Mouse (Mus musculus): ENCODE data around the gene Vmn1r232.

The Vmn1r232 gene

DNA sequence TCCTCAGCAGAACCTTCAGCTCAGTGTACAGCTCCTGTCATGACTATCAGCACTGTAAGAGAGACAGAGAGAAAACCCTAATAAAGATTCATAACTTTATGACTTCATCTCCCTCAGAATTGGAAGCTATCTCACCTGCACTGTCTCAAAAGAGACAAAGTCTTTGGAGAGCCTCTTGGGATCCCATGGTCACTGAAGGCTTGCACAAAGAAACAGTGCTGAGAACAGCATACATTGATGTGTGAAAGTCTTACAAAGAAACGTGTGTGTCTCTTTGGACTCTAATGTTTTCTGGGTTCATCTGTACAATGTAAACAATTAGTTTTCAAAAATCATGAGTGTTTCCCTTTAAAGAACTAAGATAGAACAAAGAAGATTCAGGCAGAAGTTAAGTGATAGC lies at the start of gene Vmn1r232:
TSS of gene Vmn1r232 (minus strand) at position 101 of the 400 bp plus-strand sequence.
- in situ Hi-C loops (cut with MboI; ENCODE audit: unreplicated experiment in 2 of 2): no loop called here

DNA sequence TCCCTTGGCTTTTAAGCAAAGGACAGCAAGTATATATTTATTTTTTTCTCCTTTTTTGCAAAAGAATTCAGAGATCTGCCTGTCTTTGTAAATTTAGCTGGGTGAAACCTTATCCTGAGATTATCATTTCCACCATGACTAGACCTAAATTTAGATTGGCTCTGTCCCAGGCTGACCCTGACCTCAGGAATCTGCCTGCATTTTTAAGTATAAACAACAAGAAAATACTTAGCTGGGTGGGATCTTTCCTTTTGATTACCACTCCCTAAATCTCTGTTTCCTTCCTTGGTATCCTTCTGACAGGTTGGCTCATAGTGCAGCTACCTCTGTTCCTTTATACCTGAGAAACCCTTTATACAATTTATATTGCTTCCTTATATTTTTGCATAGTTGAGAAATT lies 47.2 kb upstream of the Vmn1r232 start:
- in situ Hi-C loops (cut with MboI; ENCODE audit: unreplicated experiment in 2 of 2): loop anchor here (25.0 kb wide), 2 partner anchors 471 to 1396 kb away; partner anchors contain the start of genes Zfp758 (in 1 of the 2) and Zfp944 (in 1 of the 2)

- in situ Hi-C loops (cut with MboI; ENCODE audit: unreplicated experiment in 2 of 2): loop anchor here (25.0 kb wide), 2 partner anchors 472 to 1397 kb away; partner anchors contain the start of genes Zfp758 (in 1 of the 2) and Zfp944 (in 1 of the 2)
Measured at GRCm38 (mm10) chr17:20965421-20965820, 45.9 kb upstream of the Vmn1r232 start.

DNA sequence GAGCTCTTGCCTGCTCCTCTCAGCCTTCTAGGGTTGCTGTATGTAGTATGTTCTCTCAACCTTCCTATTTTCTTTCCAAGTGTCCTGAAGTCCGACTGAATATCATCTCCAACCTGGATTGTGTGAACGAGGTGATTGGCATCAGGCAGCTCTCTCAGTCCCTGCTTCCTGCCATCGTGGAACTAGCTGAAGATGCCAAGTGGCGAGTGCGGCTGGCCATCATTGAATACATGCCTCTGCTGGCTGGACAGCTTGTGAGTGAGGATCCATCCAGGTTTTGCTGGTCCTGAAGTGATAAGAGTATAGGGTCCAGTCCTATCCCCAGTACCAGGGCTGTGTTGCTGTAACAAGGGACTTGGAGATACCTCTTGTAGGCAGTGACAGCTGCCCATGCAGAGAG lies 40.9 kb upstream of the Vmn1r232 start:
- in situ Hi-C loops (cut with MboI; ENCODE audit: unreplicated experiment in 2 of 2): loop anchor here (25.0 kb wide), 2 partner anchors 477 to 1402 kb away; partner anchors contain the start of genes Zfp758 (in 1 of the 2) and Zfp944 (in 1 of the 2)

- in situ Hi-C loops (cut with MboI; ENCODE audit: unreplicated experiment in 2 of 2): loop anchor here (5.0 to 25.0 kb wide), 5 partner anchors 56 to 788 kb away; partner anchors contain the start of genes Zfp229 (in 1 of the 2), Zfp54 (in 1 of the 2) and Zfp983 (in 1 of the 2)
Measured at GRCm38 (mm10) chr17:20946636-20947035, 27.1 kb upstream of the Vmn1r232 start.

DNA sequence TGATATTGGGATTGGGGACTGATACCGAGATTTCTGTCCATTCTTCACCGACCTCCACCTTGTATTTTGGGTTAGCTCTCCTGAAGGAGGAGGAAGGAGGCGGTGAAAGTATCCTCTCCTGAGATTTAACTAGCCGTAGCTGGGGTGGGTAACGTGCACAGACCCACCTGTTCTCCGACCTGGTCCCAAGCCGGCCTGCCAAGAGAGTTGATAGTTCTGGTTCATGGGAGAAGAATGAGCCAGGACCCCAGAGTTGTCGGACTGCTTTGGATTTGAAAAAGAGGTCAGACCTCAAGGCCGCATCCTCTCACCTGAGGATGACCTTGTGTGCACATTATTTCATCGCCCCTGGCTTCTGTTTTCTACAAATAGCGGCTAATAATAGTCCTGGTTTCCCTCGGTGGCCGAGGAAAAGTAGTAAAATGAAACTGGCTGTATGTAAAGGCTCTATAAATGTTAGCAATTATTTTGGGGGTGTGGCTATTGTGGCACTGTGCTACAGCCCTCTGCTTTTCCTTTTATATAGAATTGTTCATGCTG lies 26.6 kb upstream of the Vmn1r232 start:
- in situ Hi-C loops (cut with MboI; ENCODE audit: unreplicated experiment in 2 of 2): loop anchor here (5.0 to 25.0 kb wide), 5 partner anchors 56 to 789 kb away; partner anchors contain the start of genes Zfp229 (in 1 of the 2), Zfp54 (in 1 of the 2) and Zfp983 (in 1 of the 2)

- in situ Hi-C loops (cut with MboI; ENCODE audit: unreplicated experiment in 2 of 2): loop anchor here (5.0 to 25.0 kb wide), 5 partner anchors 57 to 790 kb away; partner anchors contain the start of genes Zfp229 (in 1 of the 2), Zfp54 (in 1 of the 2) and Zfp983 (in 1 of the 2)
Measured at GRCm38 (mm10) chr17:20944985-20945891, 25.7 kb upstream of the Vmn1r232 start, which contains the start of gene Ppp2r1a. TSS of gene Ppp2r1a (plus strand) at chr17:20945311.

DNA sequence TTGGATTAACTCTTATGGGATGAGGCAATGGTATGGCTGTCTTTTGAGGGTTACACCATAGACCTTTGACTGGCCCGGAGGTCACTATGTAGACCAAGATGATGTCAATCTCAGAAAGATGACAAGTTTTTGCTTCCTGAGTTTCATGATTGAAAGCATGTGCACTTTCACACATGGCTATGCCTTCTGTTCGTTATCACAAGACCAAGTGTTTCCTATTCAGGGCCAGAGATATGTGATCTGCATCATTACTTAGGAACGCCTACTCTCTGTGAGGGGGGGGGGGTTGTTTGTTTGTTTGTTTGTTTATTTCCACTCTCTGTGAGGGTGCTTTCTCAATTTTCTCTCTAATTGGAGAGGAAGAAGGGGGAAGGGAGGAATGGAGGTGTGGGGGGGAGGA lies 24.7 kb upstream of the Vmn1r232 start:
- in situ Hi-C loops (cut with MboI; ENCODE audit: unreplicated experiment in 2 of 2): loop anchor here in 1 of 2 experiments (10.0 to 25.0 kb wide), 3 partner anchors 468 to 791 kb away; partner anchors contain the start of genes Zfp229, Zfp54 and Zfp983

DNA sequence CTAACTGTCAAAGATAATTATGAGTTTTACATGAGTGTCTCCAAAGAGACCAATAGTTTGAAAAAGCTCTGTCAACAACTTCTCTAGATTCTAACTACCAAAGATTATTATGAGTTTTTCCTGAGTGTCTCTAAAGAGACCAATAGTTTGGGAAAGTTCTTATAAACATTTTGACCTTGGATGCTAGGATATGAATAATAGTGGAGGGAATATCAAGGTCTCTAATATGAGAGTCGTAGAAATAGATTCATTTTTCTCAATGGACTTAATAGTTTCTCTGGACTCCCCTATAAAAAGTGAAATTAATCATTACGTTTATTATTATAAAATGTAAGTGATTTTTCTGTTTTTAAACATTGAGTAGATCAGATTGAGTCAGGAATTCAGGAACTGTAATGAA lies 14.5 kb downstream of the Vmn1r232 start, which contains the start of gene Vmn1r231:
TSS of gene Vmn1r231 (minus strand) at position 101 of the 400 bp plus-strand sequence.
- in situ Hi-C loops (cut with MboI; ENCODE audit: unreplicated experiment in 2 of 2): no loop called here

Measured in v-Abl transformed pro-B cells (cell line).